Comparison of ENCODE assay signal across 12 mouse cellular contexts in genomic region chr12:108865007-108865494, GRCm38 (mm10). TPM values are rescaled to one million over a fixed set of nuclear protein-coding genes. Genes with fewer than 3 reads are reported as not detected.
DNase-seq lines count a peak whose midpoint lies in the region; ATAC-seq and TF ChIP-seq lines count a peak whose summit lies in the region.
"Had no signal": no experiment of that assay in that cellular context is flagged by ENCODE, and none has a peak within 500 bp of the region (broad histone marks: within the 10 kb centered on the region; RNA-seq: fewer than 3 reads in every experiment).

No protein-coding gene starts in this region.

- intact Hi-C loops in heart, adult 2 months (cut with DNase I): no loop called here
- intact Hi-C loops in heart, postnatal 25 days (cut with DNase I): no loop called here

- 49% methylated on average over 6 of the region's 6 CpGs for WGBS in heart, adult 2 months
- WGBS in lung, postnatal 0 days: 36% methylated on average over 6 of the region's 6 CpGs
- WGBS in stomach, postnatal 0 days: 49% methylated on average over 6 of the region's 6 CpGs

- peak in 1 of 2 experiments; percentile 16 for DNase-seq in heart, adult 2 months
- DNase-seq in heart, postnatal 25 days (ENCODE audit: low spot score): no peak
- peak; percentile 38 for DNase-seq in kidney, postnatal 36 days
- no peak for DNase-seq in kidney, postnatal 4 days
- peak; percentile 92 for DNase-seq in lung, postnatal 0 days (ENCODE audit: low spot score)
- DNase-seq in stomach, postnatal 0 days (ENCODE audit: low spot score): no peak
- no peak for DNase-seq in testis, postnatal 14 days (ENCODE audit: low spot score)
- DNase-seq: adrenal gland, postnatal 36 days; thymus, adult 2 months had no signal

- no peaks in the 10 kb centered on the region for H3K27me3 ChIP-seq in heart, adult 2 months (ENCODE audit: control insufficient read depth, insufficient read depth, low read length)
- no peaks in the 10 kb centered on the region for H3K27me3 ChIP-seq in lung, postnatal 0 days (replicated peaks; ENCODE audit: insufficient read depth, low read length)
- H3K27me3 ChIP-seq in stomach, postnatal 0 days (ENCODE audit: control insufficient read depth, insufficient read depth, low read length): no peaks in the 10 kb centered on the region
- H3K27me3 ChIP-seq: liver, embryonic 15.5 days had no signal

- H3K4me3 ChIP-seq in heart, adult 2 months: no peak overlapping the region
- no peak overlapping the region for H3K4me3 ChIP-seq in lung, postnatal 0 days (ENCODE audit: low read depth, low read length)
- no peak overlapping the region for H3K4me3 ChIP-seq in stomach, postnatal 0 days (ENCODE audit: low read depth, low read length)
- H3K4me3 ChIP-seq: liver, embryonic 15.5 days had no signal

- H3K4me2 ChIP-seq in lung, postnatal 0 days (replicated peaks; ENCODE audit: low read depth, low read length): peak overlapping the region; percentile 19
- no peak overlapping the region for H3K4me2 ChIP-seq in stomach, postnatal 0 days (replicated peaks; ENCODE audit: low read depth)
- H3K4me2 ChIP-seq: liver, embryonic 15.5 days; midbrain, embryonic 11.5 days had no signal

- TF ChIP-seq CTCF in heart, adult 2 months (IDR thresholded peaks at IDR 0.05): no peak
- no peak for TF ChIP-seq CTCF in lung, postnatal 0 days (IDR thresholded peaks at IDR 0.05)
- TF ChIP-seq CTCF in stomach, postnatal 0 days (IDR thresholded peaks at IDR 0.05; ENCODE audit: low read depth): no peak

- H3K9me3 ChIP-seq in lung, postnatal 0 days (ENCODE audit: low read length): no peaks in the 10 kb centered on the region
- H3K9me3 ChIP-seq in stomach, postnatal 0 days (ENCODE audit: control insufficient read depth, low read length): no peaks in the 10 kb centered on the region
- H3K9me3 ChIP-seq: liver, embryonic 15.5 days had no signal

- H3K27ac ChIP-seq in heart, adult 2 months: peak overlapping the region; percentile 68
- peak overlapping the region; percentile 88 for H3K27ac ChIP-seq in lung, postnatal 0 days (ENCODE audit: low read length)
- H3K27ac ChIP-seq in stomach, postnatal 0 days (replicated peaks): peak overlapping the region; percentile 53
- H3K27ac ChIP-seq: liver, embryonic 15.5 days had no signal

- H3K36me3 ChIP-seq in heart, adult 2 months (ENCODE audit: control insufficient read depth, insufficient read depth, low read length): no peaks in the 10 kb centered on the region
- H3K36me3 ChIP-seq in lung, postnatal 0 days (ENCODE audit: insufficient read depth, low read length): peaks cover 38% of the 10 kb centered on the region; the same call in 1 of the 2 replicates
- peaks cover 30% of the 10 kb centered on the region for H3K36me3 ChIP-seq in stomach, postnatal 0 days (ENCODE audit: control insufficient read depth, insufficient read depth, low read length)

- no peak for TF ChIP-seq POLR2A in heart, adult 2 months (IDR thresholded peaks at IDR 0.05; ENCODE audit: insufficient read depth, low read depth, low read length)

- no peak for TF ChIP-seq EP300 in heart, adult 2 months (IDR thresholded peaks at IDR 0.05; ENCODE audit: insufficient read depth, low read depth, low read length)
- TF ChIP-seq EP300 in lung, postnatal 0 days (IDR thresholded peaks at IDR 0.05): peak; percentile 99
- no peak for TF ChIP-seq EP300 in stomach, postnatal 0 days (optimal IDR thresholded peaks at IDR 0.05)

- ATAC-seq in lung, postnatal 0 days: peak; percentile 95
- ATAC-seq in stomach, postnatal 0 days (ENCODE audit: low FRiP score, low TSS enrichment): peak; percentile 57
- no peak for ATAC-seq in erythroid progenitor cell, adult 5-6 weeks (replicated peaks; ENCODE audit: low FRiP score, poor library complexity, severe bottlenecking)

- peaks cover 7% of the 10 kb centered on the region for H3K4me1 ChIP-seq in heart, adult 2 months (ENCODE audit: control insufficient read depth, insufficient read depth, low read length)
- H3K4me1 ChIP-seq in lung, postnatal 0 days (ENCODE audit: insufficient read depth, low read depth, low read length): peaks cover 13% of the 10 kb centered on the region; the same call in 1 of the 2 replicates
- no peaks in the 10 kb centered on the region for H3K4me1 ChIP-seq in stomach, postnatal 0 days (replicated peaks; ENCODE audit: control insufficient read depth, insufficient read depth)
- H3K4me1 ChIP-seq: liver, embryonic 15.5 days had no signal

- H3K79me2 ChIP-seq in heart, adult 2 months (replicated peaks; ENCODE audit: control insufficient read depth, insufficient read depth, low read length): no peaks in the 10 kb centered on the region

- no peak overlapping the region for H3K9ac ChIP-seq in heart, adult 2 months (ENCODE audit: low read depth, low read length)
- H3K9ac ChIP-seq in lung, postnatal 0 days (replicated peaks; ENCODE audit: low read depth): no peak overlapping the region
- H3K9ac ChIP-seq in stomach, postnatal 0 days (ENCODE audit: low read length): no peak overlapping the region
- H3K9ac ChIP-seq: liver, embryonic 15.5 days had no signal

RNA-seq across cellular contexts. Expression of gene Wdr25, which starts 28.4 kb away (rescaled TPM):
- 1 to 10 TPM; 3.5 to 4.9 TPM for total RNA-seq in heart, adult 2 months (2021)
- polyA plus RNA-seq in heart, adult 2 months (2012; rRNA removed): 9.5 and 14.4 TPM in 2 replicates
- total RNA-seq in heart, postnatal 25 days (2021): 1 to 10 TPM; 3.9 TPM
- 4.8 and 7.3 TPM in 2 replicates for polyA plus RNA-seq in lung, postnatal 0 days (2015; fragmentation: Nextera tagmentation; extraction: Ambion mirVana)
- polyA plus RNA-seq in stomach, postnatal 0 days (2015; fragmentation: Nextera tagmentation; extraction: Ambion mirVana): 3.2 and 3.9 TPM in 2 replicates
- 0.84 and 2.5 TPM in 2 replicates for total RNA-seq in erythroid progenitor cell, adult 5-6 weeks (2015; ENCODE audit: low replicate concordance)
- 4.2 and 11.4 TPM in 2 replicates for total RNA-seq in erythroid progenitor cell, adult 5-6 weeks (2017; ENCODE audit: low replicate concordance)

RNA-seq across cellular contexts. Expression of gene Wars, which starts 28.9 kb away (rescaled TPM):
- 10 to 100 TPM; 29.8 to 42.4 TPM for total RNA-seq in heart, adult 2 months (2021)
- polyA plus RNA-seq in heart, adult 2 months (2012; rRNA removed): 43.6 and 60.2 TPM in 2 replicates
- total RNA-seq in heart, postnatal 25 days (2021): 10 to 100 TPM; 33.6 to 35.8 TPM
- polyA plus RNA-seq in lung, postnatal 0 days (2015; fragmentation: Nextera tagmentation; extraction: Ambion mirVana): 84.0 and 84.3 TPM in 2 replicates
- polyA plus RNA-seq in stomach, postnatal 0 days (2015; fragmentation: Nextera tagmentation; extraction: Ambion mirVana): 70.7 and 76.0 TPM in 2 replicates
- total RNA-seq in erythroid progenitor cell, adult 5-6 weeks (2015; ENCODE audit: low replicate concordance): 4.6 and 12.3 TPM in 2 replicates
- 8.2 and 21.4 TPM in 2 replicates for total RNA-seq in erythroid progenitor cell, adult 5-6 weeks (2017; ENCODE audit: low replicate concordance)

RNA-seq across cellular contexts. Expression of gene Slc25a47, which starts 29.2 kb away (rescaled TPM):
- total RNA-seq in heart, adult 2 months (2021): 1 to 10 TPM; 6.5 to 7.1 TPM
- polyA plus RNA-seq in heart, adult 2 months (2012; rRNA removed): 10.5 and 15.0 TPM in 2 replicates
- 1 to 10 TPM; 5.9 to 9.3 TPM for total RNA-seq in heart, postnatal 25 days (2021)
- 8.5 TPM in 2 replicates for polyA plus RNA-seq in lung, postnatal 0 days (2015; fragmentation: Nextera tagmentation; extraction: Ambion mirVana)
- polyA plus RNA-seq in stomach, postnatal 0 days (2015; fragmentation: Nextera tagmentation; extraction: Ambion mirVana): 4.3 and 5.6 TPM in 2 replicates
- 1.3 TPM in 1 of 2 replicates, not detected in the other for total RNA-seq in erythroid progenitor cell, adult 5-6 weeks (2015; ENCODE audit: low replicate concordance)
- 0.64 and 5.3 TPM in 2 replicates for total RNA-seq in erythroid progenitor cell, adult 5-6 weeks (2017; ENCODE audit: low replicate concordance)

RNA-seq across cellular contexts. Expression of gene Slc25a29, which starts 29.4 kb away (rescaled TPM):
- total RNA-seq in heart, adult 2 months (2021): 10 to 100 TPM in 1 of 2 experiments, 1 to 10 TPM in 1; 8.0 to 16.8 TPM
- 14.2 and 17.3 TPM in 2 replicates for polyA plus RNA-seq in heart, adult 2 months (2012; rRNA removed)
- 10 to 100 TPM in 1 of 2 experiments, 1 to 10 TPM in 1; 9.8 to 14.1 TPM for total RNA-seq in heart, postnatal 25 days (2021)
- polyA plus RNA-seq in lung, postnatal 0 days (2015; fragmentation: Nextera tagmentation; extraction: Ambion mirVana): 14.9 and 19.7 TPM in 2 replicates
- polyA plus RNA-seq in stomach, postnatal 0 days (2015; fragmentation: Nextera tagmentation; extraction: Ambion mirVana): 3.7 and 3.8 TPM in 2 replicates
- total RNA-seq in erythroid progenitor cell, adult 5-6 weeks (2015; ENCODE audit: low replicate concordance): 1.1 TPM in 1 of 2 replicates, not detected in the other
- total RNA-seq in erythroid progenitor cell, adult 5-6 weeks (2017; ENCODE audit: low replicate concordance): not detected in 2 replicates

Comparison
In these comparisons a context has a peak if more than half of its experiments do, and no peak if none do; other contexts are left out.
1. DNase-seq: peak in kidney, postnatal 36 days (2 of 2) and lung, postnatal 0 days (single experiment); none in heart, postnatal 25 days (single experiment), kidney, postnatal 4 days (0 of 2), stomach, postnatal 0 days (single experiment) and testis, postnatal 14 days (single experiment).
2. Peak in every context shown above with its lines, with median percentiles within 50 percentile points of each other: H3K27ac ChIP-seq.